Mouse (Mus musculus): ENCODE measurements around the gene Olfr1513. TPM values are rescaled to one million over a fixed set of nuclear protein-coding genes. Genes with fewer than 3 reads are reported as not detected.

The Olfr1513 gene
- total and polyA plus RNA-seq, 2 experiments = not detected

DNA sequence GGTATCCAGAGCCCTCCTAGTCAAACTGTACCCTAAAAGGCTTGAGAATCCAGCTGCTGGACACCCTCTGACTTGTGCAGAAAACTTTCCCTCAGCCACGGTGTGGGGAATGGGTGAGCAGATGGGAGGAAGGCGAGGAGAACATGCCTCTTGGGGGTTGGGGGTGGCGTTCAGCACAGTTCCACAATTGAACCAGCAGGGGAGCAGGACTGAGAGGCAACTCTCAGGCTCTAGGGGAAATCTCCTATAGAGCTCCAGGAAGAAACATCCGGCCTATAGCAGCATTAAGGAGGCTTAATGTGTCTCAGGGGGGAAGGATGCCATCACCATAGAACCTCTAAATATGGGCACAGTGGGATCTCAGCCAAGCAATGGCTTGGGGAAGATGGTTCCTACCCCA, 30.3 kb downstream of the Olfr1513 start:
- Histone ChIP-seq H3K9ac (ENCODE audit: low read depth, low read length) (no peak overlapping the region), H3K36me3 (ENCODE audit: control insufficient read depth, insufficient read depth, low read length) (no peaks in the 10 kb centered on the region), H3K4me3 (ENCODE audit: insufficient read depth, low read depth, low read length) (no peak overlapping the region), H3K27ac (replicated peaks; ENCODE audit: insufficient read depth, low read depth, low read length) (no peak overlapping the region), H3K79me2 (ENCODE audit: control insufficient read depth, insufficient read depth, low read length) (no peaks in the 10 kb centered on the region), H3K27me3 (ENCODE audit: control insufficient read depth, insufficient read depth, low read length) (peaks cover 12% of the 10 kb centered on the region; the same call in 1 of the 2 replicates), H3K4me1 (ENCODE audit: control insufficient read depth, insufficient read depth, low read length) (peaks cover 2% of the 10 kb centered on the region; the same call in 1 of the 2 replicates)
- no peak for DNase-seq (ENCODE audit: extremely low read depth, low read depth, low spot score)
- TF ChIP-seq POLR2A (IDR thresholded peaks at IDR 0.05; ENCODE audit: extremely low read depth, insufficient read depth, low read length) (no peak), CTCF (IDR thresholded peaks at IDR 0.05; ENCODE audit: low read depth, low read length) (0 out of 2 replicates have a peak, but pooled peaks have one; percentile 3)
- 36% methylated on average over 4 of the region's 4 CpGs for WGBS

- Histone ChIP-seq H3K4me3 (ENCODE audit: insufficient read depth, low read depth, low read length) (no peak overlapping the region), H3K9ac (ENCODE audit: low read depth, low read length) (no peak overlapping the region), H3K4me1 (ENCODE audit: control insufficient read depth, insufficient read depth, low read length) (no peaks in the 10 kb centered on the region), H3K79me2 (ENCODE audit: control insufficient read depth, insufficient read depth, low read length) (no peaks in the 10 kb centered on the region), H3K27ac (replicated peaks; ENCODE audit: insufficient read depth, low read depth, low read length) (no peak overlapping the region), H3K27me3 (ENCODE audit: control insufficient read depth, insufficient read depth, low read length) (no peaks in the 10 kb centered on the region), H3K36me3 (ENCODE audit: control insufficient read depth, insufficient read depth, low read length) (no peaks in the 10 kb centered on the region)
- no peak for DNase-seq (ENCODE audit: extremely low read depth, low read depth, low spot score)
- no peak for TF ChIP-seq POLR2A (IDR thresholded peaks at IDR 0.05; ENCODE audit: extremely low read depth, insufficient read depth, low read length)
- 56% methylated on average over 6 of the region's 6 CpGs for WGBS
Measured at GRCm38 (mm10) chr14:52319361-52319760, 36.8 kb downstream of the Olfr1513 start.

- WGBS = 35% methylated on average over 16 of the region's 16 CpGs
- Histone ChIP-seq H3K9ac (ENCODE audit: low read depth, low read length) (peak overlapping the region; percentile 38; the same call in 1 of the 2 replicates), H3K36me3 (ENCODE audit: control insufficient read depth, insufficient read depth, low read length) (no peaks in the 10 kb centered on the region), H3K27ac (replicated peaks; ENCODE audit: insufficient read depth, low read depth, low read length) (no peak overlapping the region), H3K4me1 (ENCODE audit: control insufficient read depth, insufficient read depth, low read length) (no peaks in the 10 kb centered on the region), H3K79me2 (ENCODE audit: control insufficient read depth, insufficient read depth, low read length) (no peaks in the 10 kb centered on the region), H3K27me3 (ENCODE audit: control insufficient read depth, insufficient read depth, low read length) (no peaks in the 10 kb centered on the region), H3K4me3 (ENCODE audit: insufficient read depth, low read depth, low read length) (peak overlapping the region; percentile 90)
- DNase-seq (ENCODE audit: extremely low read depth, low read depth, low spot score) = peak; percentile 36
- TF ChIP-seq POLR2A (IDR thresholded peaks at IDR 0.05; ENCODE audit: extremely low read depth, insufficient read depth, low read length) = no peak
- no peak for TF ChIP-seq CTCF (IDR thresholded peaks at IDR 0.05; ENCODE audit: low read depth, low read length)
Measured at GRCm38 (mm10) chr14:52316441-52317225, 39.6 kb downstream of the Olfr1513 start.

- Histone ChIP-seq H3K9ac (ENCODE audit: low read depth, low read length) (peak overlapping the region; percentile 86), H3K36me3 (ENCODE audit: control insufficient read depth, insufficient read depth, low read length) (no peaks in the 10 kb centered on the region), H3K4me3 (ENCODE audit: insufficient read depth, low read depth, low read length) (peak overlapping the region; percentile 90), H3K79me2 (ENCODE audit: control insufficient read depth, insufficient read depth, low read length) (no peaks in the 10 kb centered on the region), H3K4me1 (ENCODE audit: control insufficient read depth, insufficient read depth, low read length) (no peaks in the 10 kb centered on the region), H3K27me3 (ENCODE audit: control insufficient read depth, insufficient read depth, low read length) (no peaks in the 10 kb centered on the region), H3K27ac (replicated peaks; ENCODE audit: insufficient read depth, low read depth, low read length) (peak overlapping the region; percentile 24)
- TF ChIP-seq POLR2A (IDR thresholded peaks at IDR 0.05; ENCODE audit: extremely low read depth, insufficient read depth, low read length) (peak; percentile 51; the same call in 1 of the 2 replicates), CTCF (IDR thresholded peaks at IDR 0.05; ENCODE audit: low read depth, low read length) (no peak)
- WGBS = under 1% methylated on average over 34 of the region's 41 CpGs
- peak; percentile 21 for DNase-seq (ENCODE audit: extremely low read depth, low read depth, low spot score)
Measured at GRCm38 (mm10) chr14:52315792-52316440, 40.3 kb downstream of the Olfr1513 start.

DNA sequence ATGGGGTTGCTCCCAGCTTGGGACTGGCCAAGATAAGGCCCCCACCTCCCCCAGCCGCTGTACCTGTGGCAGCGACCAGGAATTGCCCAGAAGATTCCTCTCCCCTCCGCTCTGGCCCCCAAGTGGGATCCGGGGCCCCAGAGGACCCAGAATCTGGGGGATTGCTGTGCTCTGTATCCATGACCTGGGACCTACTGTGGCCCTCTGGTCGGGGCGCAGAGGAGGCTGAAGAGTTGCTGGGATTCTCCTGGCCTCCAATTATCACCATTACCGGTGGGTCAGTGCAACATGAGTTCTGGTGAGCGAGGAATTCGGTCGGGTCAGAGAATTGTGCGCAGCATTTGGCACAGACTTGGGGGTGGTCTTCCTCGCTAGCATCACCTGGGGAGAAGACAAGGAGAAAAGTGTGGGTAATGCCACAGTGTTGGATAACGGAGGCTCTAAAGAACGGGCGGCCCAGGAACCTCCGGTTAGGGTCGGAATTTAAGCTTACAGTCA, 40.9 kb downstream of the Olfr1513 start:
- H3K27me3 ChIP-seq (ENCODE audit: control insufficient read depth, insufficient read depth, low read length) = no peaks in the 10 kb centered on the region
- no peak overlapping the region for H3K27ac ChIP-seq (replicated peaks; ENCODE audit: insufficient read depth, low read depth, low read length)
- no peaks in the 10 kb centered on the region for H3K4me1 ChIP-seq (ENCODE audit: control insufficient read depth, insufficient read depth, low read length)

More for the DNA sequence above, 40.9 kb downstream of the Olfr1513 start:
- TF ChIP-seq CTCF (IDR thresholded peaks at IDR 0.05; ENCODE audit: low read depth, low read length) (no peak), POLR2A (IDR thresholded peaks at IDR 0.05; ENCODE audit: extremely low read depth, insufficient read depth, low read length) (no peak)
- no peak for DNase-seq (ENCODE audit: extremely low read depth, low read depth, low spot score)
- peak overlapping the region; percentile 90 for H3K4me3 ChIP-seq (ENCODE audit: insufficient read depth, low read depth, low read length)
- WGBS = 23% methylated on average over 17 of the region's 17 CpGs
- peak overlapping the region; percentile 86 for H3K9ac ChIP-seq (ENCODE audit: low read depth, low read length)
- no peaks in the 10 kb centered on the region for H3K79me2 ChIP-seq (ENCODE audit: control insufficient read depth, insufficient read depth, low read length)
- no peaks in the 10 kb centered on the region for H3K36me3 ChIP-seq (ENCODE audit: control insufficient read depth, insufficient read depth, low read length)

Data from liver, adult 2 months (tissue).